Mouse (Mus musculus): ENCODE results near the gene Ppp1r3d.

Ppp1r3d gene

DNA sequence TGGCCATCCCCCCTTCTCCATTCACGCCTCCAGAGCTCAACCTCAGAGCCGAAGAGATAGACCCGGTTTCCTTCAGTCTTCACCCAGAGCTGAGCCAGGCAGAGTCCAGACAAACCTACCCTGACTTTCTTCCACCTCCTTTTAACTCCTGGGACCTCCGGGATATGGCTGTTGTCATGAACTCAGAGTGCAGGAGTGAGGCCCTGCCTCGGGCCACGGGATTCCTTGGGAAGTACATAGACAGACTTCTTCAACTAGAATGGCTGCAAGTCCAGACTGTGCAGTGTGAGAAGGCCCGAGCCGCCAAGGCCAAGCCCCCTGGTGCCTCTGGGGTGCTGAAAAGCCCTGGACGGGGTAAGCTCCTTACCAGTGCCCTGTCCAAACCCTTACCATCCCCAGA, 6.3 kb upstream of the Ppp1r3d start:
- in situ Hi-C loops (cut with MboI; ENCODE audit: low pct_unique_long_range_greater_than_20kb in 1 of 2, low sequenced_read_pairs in 2 of 2, unreplicated experiment in 1 of 2) = no loop called here

DNA sequence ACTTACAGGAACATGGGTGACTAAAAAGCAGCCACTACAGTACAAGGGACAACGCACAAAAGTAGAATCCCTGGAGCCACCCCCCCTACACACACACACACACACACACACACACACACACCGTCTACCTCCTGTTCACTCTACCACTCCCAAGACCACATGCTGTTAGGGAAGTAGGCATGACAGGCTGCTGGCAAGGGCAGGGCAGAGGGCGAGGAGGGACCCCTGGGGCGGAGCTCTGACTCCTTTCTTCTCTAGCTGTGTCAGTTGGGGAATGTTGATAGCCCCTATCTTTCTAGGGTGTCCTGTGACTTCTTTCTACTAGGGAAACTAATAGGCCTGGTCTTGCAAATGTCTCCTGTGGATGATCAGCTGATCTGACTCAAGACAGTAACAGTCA, 2.7 kb upstream of the Ppp1r3d start:
- in situ Hi-C loops (cut with MboI; ENCODE audit: low pct_unique_long_range_greater_than_20kb in 1 of 2, low sequenced_read_pairs in 2 of 2, unreplicated experiment in 1 of 2) = no loop called here

DNA sequence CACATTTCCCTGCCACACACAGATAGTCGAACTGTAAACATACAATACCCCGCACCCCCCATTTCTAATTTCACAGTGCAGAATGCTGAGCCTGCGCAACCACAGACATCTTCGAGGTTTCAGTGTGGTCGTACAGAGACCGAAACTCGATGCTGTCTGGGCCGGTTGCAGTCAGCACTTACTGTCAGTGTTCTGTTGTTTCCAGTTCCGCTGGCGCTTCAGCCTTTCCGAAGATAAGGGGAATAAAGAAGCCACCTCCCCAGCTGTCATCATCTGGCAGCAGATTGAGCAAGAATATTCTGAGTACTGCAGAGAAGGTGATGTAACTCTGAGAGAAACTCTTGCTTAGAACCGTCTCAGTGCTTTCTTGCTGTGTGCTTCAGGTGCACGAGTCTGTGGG, 2.2 kb upstream of the Ppp1r3d start:
- in situ Hi-C loops (cut with MboI; ENCODE audit: low pct_unique_long_range_greater_than_20kb in 1 of 2, low sequenced_read_pairs in 2 of 2, unreplicated experiment in 1 of 2) = no loop called here

DNA sequence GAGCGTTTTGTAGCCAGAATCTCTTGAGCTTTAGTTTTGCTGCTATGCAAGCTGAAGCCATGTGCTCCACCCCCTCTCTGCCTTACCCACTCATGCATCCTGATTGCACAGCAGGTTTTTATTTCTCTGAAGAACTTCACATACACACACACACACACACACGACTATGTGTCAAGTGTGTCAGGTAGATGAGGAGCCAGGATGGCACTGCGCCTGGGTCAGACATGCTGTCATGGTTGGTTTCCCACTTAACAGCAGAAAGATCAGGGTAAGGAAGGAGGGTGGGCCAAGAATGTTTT, 827 bp upstream of the Ppp1r3d start:
- in situ Hi-C loops (cut with MboI; ENCODE audit: low pct_unique_long_range_greater_than_20kb in 1 of 2, low sequenced_read_pairs in 2 of 2, unreplicated experiment in 1 of 2) = no loop called here

DNA sequence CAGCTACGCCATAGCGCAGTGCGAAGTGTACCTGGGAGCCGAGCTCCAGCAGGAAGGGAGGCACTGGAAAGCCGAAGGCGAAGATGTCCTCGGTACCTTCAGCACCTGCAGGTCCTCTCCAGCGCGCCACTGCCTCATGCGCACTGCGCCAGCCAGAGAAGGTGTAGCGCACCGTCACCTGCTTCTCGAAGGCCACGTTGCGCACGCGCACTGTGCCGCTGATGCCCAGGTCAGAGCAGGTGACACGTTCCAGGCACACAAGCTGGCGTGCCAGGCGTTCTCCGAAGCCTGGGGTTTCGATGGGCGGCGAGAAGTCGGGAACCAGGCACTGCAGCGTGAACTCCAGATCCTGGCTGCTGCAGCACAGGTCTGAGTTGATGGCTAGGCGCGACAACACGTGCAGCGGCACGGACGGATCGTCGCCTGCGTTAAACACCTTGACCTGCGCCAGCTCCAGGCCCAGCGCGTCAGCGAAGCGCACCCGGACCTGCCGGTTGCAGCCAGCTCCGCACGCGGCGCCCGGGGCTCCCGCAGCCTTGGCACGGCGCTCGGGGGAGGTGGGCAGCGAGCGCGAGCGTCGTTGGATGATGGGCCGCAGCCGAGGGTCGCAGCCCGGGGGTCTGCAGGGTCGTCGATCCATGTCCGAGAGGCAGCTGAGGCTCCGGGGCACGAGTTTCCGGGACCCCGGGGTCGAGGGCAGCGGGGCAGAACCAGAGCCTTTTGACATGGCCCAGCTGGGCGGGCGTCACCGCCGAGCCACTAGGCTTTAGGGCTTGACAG, 601 bp downstream of the Ppp1r3d start:
- in situ Hi-C loops (cut with MboI; ENCODE audit: low pct_unique_long_range_greater_than_20kb in 1 of 2, low sequenced_read_pairs in 2 of 2, unreplicated experiment in 1 of 2) = no loop called here

DNA sequence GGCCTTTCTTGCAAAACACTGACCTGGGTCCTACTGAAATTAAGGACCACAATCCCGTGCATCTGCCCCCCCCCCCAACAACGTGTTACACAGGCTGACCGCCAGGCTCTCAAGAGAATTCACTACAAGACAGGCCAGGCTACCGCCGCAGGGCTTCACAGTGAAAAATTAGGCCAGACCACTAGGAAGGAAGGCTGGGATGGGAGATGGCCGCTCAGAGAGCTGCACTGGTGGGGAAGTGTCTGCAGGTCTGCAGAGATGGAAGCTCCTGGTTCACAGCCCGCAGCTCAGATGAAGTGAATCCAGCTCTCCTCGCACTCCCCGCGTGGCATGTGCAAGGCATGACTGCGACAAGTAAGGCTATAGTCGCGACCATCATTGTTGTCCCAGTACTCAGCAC, 1.2 kb downstream of the Ppp1r3d start:
- in situ Hi-C loops (cut with MboI; ENCODE audit: low pct_unique_long_range_greater_than_20kb in 1 of 2, low sequenced_read_pairs in 2 of 2, unreplicated experiment in 1 of 2) = no loop called here

DNA sequence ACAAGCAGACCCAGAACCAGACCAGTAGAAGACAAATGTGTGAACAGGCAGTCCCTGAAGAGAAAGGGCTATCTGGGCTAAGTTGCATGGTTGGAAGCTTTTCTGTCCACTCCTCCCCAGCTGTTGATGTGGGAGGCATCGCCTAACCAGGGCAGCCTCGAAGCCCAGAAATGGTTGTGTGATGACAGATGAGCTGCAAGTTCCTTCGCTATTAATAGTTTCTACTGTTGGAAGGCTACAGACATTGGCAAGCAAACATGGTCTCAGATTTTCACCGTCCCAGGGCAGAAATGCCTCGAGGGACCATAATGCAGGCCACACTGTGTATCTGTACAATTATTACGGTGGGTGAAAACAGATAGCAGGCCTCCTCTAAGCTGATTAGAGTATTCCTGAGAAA, 1.7 kb downstream of the Ppp1r3d start:
- in situ Hi-C loops (cut with MboI; ENCODE audit: low pct_unique_long_range_greater_than_20kb in 1 of 2, low sequenced_read_pairs in 2 of 2, unreplicated experiment in 1 of 2) = no loop called here

DNA sequence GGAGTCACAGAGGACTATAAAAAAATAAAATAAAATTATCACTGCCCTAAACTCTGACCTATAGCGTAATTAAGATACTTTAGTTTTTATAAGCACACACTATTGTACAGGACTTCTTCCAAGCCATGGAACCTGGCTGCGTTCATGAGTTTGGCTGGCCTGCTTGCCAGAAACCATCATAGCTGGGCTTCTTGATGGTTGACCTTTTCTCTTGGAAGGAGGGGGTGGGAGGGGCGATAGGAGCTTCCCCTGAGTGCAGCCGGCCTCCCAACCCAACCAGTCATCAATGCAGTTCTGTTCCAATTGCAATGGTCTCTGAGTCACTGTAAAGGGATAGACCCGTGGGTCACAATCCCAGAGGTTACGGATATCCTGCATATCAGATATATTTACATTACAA, 4.0 kb downstream of the Ppp1r3d start:
- in situ Hi-C loops (cut with MboI; ENCODE audit: low pct_unique_long_range_greater_than_20kb in 1 of 2, low sequenced_read_pairs in 2 of 2, unreplicated experiment in 1 of 2) = no loop called here

DNA sequence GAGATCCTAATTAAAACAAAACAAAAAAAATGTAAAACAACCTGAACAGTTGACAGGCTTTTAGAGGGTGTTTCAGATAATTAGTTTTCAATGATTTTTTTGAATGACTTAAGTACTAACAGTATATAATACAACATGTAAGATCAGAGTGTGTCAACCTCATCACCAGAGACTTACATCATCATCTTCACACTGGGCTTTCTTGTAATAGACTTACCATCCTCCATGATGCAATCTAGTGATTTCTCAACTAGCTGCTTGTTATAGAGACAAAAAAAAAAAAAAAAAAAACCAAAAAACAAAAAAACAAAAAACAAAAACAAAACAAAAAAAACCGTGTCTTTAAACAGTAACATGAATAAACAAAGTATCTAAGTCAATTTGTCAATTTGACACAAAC, 5.2 kb downstream of the Ppp1r3d start:
- in situ Hi-C loops (cut with MboI; ENCODE audit: low pct_unique_long_range_greater_than_20kb in 1 of 2, low sequenced_read_pairs in 2 of 2, unreplicated experiment in 1 of 2) = no loop called here

DNA sequence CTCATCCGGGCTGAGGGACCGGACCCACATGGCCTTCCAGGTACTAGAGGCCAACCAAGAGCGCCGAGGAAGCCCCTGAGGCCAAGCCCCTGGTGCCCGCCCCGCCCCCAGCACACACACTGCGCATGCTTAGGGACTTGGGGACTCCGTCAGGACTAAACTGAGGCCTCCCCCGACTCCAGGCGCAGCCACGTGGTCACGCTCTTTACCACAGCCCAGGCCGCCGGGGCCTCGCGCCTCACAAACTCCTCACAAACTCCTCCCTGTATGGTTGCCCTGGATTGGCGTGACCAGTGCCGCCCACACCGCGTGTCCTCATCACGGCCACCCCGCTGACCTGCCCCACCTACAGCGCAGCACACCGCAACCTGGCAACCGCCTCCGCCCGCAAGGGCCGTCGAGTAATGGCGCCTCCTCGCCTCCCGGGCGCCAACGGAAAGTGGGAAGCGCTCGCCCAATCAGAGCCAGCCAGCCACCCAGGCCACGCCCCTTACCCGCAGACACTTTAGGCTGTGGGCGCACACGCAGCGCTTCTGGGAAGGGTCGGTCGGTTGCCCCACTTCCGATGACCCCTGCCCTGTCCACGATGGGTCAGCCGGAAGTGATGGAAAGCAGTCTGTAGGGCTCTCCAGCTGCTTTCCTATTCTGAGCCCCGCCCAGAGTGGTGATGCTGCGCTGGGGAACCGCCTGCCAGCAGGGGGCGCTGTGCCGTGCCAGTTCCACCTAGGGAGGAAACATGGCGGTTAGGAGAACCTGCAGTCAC, 7.0 kb downstream of the Ppp1r3d start, which contains the start of gene Sycp2:
Gene Sycp2, minus strand, starts transcription at position 633 of the 763 bp plus-strand sequence.
- in situ Hi-C loops (cut with MboI; ENCODE audit: low pct_unique_long_range_greater_than_20kb in 1 of 2, low sequenced_read_pairs in 2 of 2, unreplicated experiment in 1 of 2) = no loop called here
